Mouse (Mus musculus): ENCODE data around the gene Scimp. TPM values are rescaled to one million over a fixed set of nuclear protein-coding genes. Genes with fewer than 3 reads are reported as not detected.
"Not testable (repeated sequence)": the region's sequence is repeated elsewhere in the genome, so short reads cannot be mapped to it uniquely, and the experiment has no call there.

The Scimp gene
- total RNA-seq, 2 experiments from 2014 or later = 0.99 TPM; not detected in 1

DNA sequence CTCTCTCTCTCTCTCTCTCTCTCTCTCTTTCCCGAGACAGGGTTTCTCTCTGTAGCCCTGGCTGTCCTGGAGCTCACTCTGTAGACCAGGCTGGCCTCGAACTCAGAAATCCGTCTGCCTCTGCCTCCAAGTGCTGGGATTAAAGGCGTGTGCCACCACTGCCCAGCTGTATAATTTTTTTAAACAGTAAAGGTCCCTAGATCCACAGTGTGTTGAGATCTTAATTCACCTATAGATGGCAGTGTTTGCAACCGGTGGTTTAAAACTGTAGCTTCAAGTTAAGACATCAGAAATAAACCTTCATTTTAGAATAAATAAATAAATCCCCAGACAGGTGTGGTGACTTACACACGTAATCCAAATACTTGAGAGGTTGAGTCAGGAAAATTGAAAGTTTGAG is 34.3 kb downstream of the Scimp start:
- peak; percentile 60 for ATAC-seq (replicated peaks; ENCODE audit: low FRiP score, low TSS enrichment, poor library complexity, severe bottlenecking)

DNA sequence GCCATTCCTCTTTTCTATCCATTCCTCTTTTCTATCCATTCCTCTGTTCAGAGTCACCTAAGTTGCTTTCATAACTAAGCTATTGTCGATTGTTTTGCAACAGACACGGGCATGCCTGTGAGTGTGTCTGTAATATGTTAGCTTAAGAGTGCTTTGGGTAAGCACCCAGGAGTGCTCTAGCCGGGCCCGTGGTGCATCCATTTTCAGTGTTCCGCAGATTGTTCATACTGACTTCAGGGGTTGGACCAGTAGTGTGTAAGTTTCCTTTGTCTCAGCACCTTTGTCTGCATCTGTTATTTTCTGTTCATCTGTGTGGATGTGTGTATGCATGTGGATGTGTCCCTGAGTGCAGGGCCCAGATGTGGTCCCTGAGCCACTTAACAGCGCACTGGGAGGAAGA is 34.8 kb downstream of the Scimp start:
- no peak for ATAC-seq (replicated peaks; ENCODE audit: low FRiP score, low TSS enrichment, poor library complexity, severe bottlenecking)

DNA sequence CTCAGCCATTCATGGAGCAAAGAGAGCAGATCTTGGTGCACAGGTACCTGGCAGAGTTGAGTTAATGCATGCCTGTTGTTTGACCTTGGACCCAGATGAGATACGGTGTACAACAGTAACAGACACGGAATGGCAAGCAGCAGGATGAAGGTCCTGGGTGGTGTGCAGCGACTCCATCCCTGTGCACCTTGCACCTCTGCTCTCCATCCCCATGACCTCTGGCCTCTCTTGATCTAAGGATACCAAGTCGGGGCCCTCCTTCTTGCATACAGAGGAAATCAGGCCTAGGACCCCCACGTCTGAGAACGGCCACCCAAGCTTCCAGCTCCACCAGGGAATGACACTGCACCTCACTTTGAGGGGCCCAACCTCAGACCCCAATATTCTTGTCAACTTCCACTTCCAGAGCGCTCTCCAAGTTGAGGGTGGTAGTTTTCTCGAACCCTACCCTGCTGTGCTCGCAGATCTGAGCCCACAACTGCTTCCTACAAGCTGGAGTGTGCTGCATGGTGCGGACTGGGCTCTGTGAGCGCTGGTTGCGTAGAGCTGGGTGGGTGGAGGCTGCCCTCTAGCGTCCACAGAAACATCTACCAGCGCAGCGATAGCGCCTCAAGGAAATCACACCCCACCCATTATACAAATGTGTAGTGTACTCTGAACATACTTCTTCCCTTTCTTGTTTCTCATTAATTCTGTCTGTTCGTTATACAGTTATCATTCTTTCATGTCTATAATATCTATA is 35.4 kb downstream of the Scimp start:
- peak; percentile 92 for ATAC-seq (replicated peaks; ENCODE audit: low FRiP score, low TSS enrichment, poor library complexity, severe bottlenecking)

DNA sequence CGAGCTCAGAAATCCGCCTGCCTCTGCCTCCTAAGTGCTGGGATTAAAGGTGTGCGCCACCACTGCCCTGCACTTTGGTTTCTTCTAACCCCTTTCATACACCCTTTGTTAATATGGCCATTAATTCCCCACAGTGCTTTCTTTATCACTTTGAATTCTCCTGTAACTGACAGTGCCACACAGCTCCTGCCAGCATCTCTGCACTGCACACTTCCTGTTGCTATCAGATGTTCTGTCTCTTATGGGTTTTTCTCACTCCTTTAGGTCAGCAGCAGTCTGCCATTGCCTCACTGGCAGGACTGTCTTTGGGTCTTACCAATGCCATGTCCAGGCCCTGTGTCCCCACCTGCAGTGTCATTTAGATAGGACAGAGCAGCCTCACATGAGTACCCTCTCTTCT is 41.6 kb downstream of the Scimp start:
- ATAC-seq (replicated peaks; ENCODE audit: low FRiP score, low TSS enrichment, poor library complexity, severe bottlenecking) = peak; percentile 77

DNA sequence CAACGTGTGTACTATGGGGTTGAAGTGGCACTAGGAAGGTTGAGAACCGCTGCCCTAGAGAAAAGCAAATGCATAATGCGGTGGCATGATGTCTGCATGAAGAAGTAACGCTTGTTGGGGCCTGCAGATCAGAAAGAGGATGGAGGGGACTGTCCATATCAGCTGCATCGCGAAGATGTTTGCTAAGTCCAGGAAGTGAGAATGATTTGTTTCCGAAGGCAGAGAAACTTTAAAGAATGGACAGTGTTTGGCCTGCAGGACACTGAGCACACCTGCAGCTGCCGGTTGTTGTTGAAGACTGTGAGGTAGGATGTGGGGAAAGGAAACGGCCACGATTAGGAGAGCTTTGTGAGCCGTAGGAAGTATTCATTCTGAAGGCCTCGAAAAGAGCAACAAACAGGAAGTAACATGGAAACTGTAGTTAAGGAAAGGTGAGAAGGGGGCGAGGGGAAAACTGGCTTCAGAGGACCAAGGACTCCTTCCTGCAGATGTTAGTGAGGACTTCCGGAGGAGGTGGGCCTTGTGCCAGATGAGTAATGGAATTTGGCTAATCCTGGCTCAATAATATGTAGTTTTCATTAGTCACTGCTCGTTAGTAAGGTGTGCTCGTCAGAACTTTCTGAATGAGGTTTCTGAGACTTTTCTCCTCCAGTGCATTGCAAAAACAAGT is 46.5 kb downstream of the Scimp start:
- no peak for ATAC-seq (replicated peaks; ENCODE audit: low FRiP score, low TSS enrichment, poor library complexity, severe bottlenecking)

DNA sequence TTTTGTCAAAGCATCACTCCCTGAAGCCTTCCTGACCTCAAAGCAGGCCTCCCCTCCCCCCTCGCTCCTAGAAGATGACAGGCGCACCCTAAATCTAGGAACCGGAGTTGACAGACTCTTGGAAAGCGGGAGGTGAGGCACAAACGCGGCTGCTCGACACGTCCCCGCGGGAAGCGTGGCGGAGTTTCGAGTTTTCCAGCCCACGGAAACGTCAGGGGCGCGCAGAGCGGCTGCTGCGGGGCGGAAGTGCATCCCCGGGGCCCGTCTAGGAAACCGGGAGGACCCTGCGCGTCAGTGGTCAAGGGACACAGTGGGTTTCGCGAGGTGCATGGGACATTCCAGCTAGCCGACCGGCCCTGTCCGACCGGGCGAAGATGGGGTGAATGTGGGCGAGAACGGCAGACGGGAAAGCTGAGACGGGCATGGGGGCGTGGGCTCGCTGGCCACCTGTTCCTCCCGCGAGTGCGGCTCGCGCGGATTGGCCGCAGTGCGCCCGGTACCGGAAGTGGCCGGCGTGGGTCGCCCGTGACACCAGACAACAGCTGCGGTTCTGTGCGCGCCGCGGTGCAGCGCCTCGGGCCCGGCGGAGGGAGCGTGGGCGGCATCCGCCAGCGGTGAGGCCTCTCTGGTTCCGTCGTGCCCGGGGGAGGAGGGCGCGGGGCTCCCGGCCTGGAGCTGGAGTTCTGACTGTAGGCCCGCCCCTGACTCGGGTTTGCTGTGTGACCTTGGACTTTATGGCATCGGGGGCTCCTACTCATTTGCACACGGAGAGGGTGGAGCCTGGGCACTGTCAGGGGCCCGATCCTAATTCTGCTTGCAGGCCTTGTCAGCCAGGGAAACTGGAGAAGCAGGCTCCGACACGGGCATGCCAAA is 48.2 kb downstream of the Scimp start, which contains the start of gene Zfp3:
Gene Zfp3, plus strand, starts transcription at position 274 of the 873 bp plus-strand sequence.
- peak; percentile 75 for ATAC-seq (replicated peaks; ENCODE audit: low FRiP score, low TSS enrichment, poor library complexity, severe bottlenecking)

DNA sequence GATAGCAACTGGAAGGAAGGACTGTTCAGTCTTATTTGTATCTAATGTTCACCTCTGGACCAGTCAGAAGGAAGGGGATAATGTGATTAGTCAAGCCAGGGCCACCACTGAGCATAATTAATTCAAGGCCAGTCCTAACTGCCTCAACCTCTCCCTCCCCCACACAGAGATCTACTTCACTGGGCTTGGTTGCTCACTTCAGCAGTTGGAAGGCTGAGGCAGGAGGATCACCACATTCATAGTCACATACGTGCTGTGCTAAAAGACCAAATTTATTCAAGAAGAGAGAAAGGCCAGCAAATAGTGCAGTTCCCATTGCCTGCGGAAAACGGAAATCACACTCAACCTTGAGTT is 48.8 kb downstream of the Scimp start:
- ATAC-seq (replicated peaks; ENCODE audit: low FRiP score, low TSS enrichment, poor library complexity, severe bottlenecking) = 0 out of 2 replicates have a peak, but pooled peaks have one; percentile 16

DNA sequence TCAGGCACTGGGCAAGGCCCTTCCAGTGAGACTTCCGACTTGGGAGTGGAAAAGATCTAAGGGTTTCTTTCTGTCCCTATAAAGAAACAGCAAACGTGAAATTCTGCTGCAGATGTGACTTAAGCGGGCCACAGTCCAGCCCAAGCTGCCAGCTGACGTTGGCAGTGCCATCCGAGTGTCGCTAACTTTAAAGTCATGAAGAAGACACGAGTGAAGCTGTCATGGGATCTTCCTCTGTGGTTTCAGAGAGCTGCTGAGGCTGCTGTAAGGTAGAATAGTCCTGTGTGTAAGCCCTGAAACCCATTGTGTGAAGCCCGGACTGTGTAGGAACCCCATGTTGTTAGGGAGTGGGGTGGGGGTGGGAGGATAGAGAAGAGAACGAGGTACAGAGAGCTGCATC is 49.7 kb downstream of the Scimp start:
- no peak for ATAC-seq (replicated peaks; ENCODE audit: low FRiP score, low TSS enrichment, poor library complexity, severe bottlenecking)

DNA sequence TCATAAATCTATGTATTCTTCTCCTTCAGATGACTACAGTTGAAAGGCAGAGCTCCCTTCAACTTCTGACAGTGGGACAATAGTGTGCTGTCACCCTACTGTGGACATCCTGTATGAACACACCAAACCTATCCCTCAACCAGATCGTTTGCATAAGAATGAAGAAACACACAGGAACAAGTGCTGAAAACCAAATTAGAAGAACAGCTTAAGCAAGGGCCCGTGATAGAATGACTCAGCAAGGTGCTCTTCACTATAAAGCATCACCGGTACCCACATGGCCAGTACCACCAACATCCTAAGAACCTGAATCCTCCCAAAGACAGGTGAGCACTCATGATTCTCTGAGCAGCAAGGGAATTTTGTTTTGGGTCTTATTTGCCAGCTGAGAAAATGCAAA is 51.9 kb downstream of the Scimp start:
- ATAC-seq (replicated peaks; ENCODE audit: low FRiP score, low TSS enrichment, poor library complexity, severe bottlenecking) = not testable (repeated sequence)

DNA sequence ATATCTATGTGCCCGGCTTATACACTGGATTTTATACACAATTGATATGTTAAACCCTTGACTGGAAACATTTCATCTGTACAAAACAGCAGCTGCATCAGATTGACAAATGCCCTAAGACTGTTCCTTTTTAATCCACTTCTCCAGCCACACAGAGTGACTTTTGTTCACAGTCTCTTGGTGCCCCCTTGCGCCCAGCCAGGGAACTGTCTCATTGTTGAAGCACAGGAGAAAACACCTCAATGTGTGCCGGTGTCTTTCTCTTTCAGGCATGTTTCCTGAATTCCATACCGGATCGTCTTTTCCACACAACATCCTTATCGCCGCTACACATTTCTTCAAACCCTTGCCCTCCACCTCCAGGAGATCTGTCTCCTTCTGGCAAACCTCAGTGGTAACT is 56.7 kb downstream of the Scimp start:
- ATAC-seq (replicated peaks; ENCODE audit: low FRiP score, low TSS enrichment, poor library complexity, severe bottlenecking) = peak; percentile 91

DNA sequence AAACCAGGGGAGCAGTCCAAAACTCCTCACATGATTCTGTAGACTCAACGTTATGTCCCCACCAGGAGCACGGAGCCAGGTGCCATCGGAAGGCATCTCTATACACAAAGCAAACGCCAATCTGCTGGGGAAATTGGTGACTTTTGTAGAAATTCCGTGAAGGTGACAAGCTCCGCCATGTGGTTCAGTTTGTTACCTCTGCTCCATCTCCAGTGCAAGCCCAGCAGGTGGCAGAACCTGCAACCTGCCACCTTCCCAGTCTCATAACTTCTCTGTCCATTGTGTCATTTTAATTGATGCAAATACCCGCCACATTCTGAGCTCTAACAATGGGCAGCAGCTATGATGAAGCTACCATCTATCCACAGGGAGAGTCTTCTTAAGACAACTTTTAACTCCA is 57.4 kb downstream of the Scimp start:
- no peak for ATAC-seq (replicated peaks; ENCODE audit: low FRiP score, low TSS enrichment, poor library complexity, severe bottlenecking)

DNA sequence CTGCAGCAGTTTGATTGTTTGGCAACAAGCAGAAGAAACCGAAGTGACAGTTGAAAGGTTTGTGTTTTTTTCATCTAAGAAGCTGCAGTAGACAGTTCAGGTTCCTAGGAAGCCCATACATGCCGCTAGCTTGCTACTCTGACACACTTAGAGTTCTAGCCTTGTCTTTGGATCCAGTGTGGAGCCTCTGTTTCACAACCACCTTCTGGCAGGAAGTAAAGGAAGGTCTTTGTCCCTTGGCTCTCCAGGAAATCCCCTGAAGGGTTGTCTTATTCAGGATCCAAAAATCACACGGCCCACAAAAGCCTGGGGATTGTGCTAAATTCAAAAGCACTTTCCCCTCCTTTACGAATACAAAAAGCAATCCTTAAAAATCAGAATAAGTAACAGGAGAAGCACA is 57.9 kb downstream of the Scimp start:
- no peak for ATAC-seq (replicated peaks; ENCODE audit: low FRiP score, low TSS enrichment, poor library complexity, severe bottlenecking)

DNA sequence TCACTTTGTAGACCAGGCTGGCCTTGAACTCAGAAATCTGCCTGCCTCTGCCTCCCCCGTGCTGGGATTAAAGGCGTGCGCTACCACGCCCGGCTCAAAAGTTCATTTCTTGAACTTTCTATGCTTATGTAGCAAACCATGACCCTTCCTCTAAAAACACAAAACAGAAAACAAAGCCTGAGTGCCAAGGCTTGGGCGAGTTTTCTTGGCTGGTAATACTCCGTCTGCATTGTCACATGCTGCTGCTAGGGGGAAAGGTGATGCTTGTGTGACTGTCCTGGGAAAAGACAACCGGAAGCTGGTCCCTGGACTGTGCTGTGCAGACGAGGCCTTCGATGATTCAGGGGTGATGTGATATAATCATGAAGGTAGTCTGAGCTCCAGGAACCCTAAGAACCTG is 59.2 kb downstream of the Scimp start:
- no peak for ATAC-seq (replicated peaks; ENCODE audit: low FRiP score, low TSS enrichment, poor library complexity, severe bottlenecking)

DNA sequence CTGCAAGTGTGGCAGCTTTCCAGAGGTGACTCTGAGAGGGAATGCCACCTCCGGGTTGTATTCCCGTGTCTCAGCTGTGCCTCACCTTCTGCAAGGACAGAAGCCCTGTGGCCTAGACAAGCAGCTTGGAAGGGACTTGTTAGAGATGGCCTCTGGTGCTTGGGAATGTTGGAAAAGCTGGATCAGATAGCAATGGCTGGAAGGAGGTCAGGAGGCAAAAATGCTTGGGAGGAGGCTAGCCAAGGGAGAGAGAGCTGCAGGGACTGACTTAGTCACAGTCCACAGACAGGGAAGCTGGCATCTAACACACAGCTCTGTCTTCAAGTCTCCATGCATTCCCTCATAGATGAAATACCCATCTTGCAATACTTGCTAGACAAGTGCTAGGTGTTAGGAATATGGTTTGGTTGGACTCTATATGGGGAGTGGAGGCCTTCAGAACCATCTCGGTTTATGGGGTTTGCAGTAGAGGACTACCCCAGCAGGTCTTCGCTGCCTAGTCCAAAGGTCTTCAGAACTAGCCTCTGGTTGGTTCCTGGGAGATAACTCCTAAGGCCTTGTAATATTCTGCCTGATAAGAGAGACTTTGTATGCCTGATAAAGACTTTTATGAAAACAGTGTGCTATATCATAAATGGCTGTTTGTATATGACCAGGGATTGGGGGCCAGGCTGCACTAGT is 59.9 kb downstream of the Scimp start:
- ATAC-seq (replicated peaks; ENCODE audit: low FRiP score, low TSS enrichment, poor library complexity, severe bottlenecking) = peak; percentile 40; the same call in 1 of the 2 replicates

DNA sequence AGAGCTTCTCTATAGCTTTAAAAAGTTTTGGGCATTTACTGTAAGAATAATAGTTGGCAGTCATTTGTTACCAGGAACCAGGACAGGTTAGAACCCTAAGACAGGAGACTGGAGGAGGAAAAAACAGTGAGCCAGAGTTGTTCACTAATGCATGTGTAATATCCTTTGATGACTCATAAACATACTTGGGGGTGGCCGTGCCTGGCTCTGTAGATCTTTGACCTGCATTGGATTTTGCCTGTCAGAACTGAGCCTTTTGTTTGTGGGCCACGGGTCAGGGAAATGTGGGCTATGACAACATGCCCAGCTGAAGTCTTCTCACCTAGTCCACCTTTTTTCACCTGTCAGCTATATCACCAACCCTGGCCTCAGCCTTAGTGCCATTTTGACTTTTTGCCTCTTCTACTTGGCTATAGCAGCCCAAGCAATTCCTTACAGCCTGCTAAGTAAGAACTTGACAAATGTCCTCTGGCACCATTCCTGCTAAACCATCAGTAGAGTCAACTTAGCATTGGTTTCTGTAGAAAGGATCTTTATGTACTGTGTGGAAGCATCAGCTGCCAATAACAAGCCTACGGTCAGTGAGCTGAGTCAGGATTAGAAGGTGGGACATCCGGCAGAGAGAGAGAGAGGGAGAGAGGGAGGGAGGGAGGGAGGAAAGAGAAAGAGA is 64.4 kb downstream of the Scimp start:
- no peak for ATAC-seq (replicated peaks; ENCODE audit: low FRiP score, low TSS enrichment, poor library complexity, severe bottlenecking)

DNA sequence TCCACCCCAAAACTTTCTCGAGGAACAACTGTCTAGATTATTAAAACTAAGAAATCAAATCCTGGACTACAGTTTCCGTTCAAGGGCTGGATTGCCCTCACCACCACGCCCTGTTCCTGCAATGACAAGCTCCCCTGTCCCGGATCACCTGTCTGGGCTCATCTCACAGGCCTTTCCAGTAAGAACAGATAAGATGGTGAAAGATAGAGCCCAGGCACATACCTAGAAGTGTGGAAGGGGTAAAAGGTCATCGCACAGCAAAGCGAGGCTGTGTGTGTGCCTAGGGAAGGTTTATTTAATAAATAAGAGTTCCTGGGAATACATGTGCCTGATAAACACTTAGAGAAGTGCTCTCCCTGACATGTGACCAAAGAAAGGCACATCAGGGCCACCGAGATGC is 66.8 kb downstream of the Scimp start:
- ATAC-seq (replicated peaks; ENCODE audit: low FRiP score, low TSS enrichment, poor library complexity, severe bottlenecking) = no peak

DNA sequence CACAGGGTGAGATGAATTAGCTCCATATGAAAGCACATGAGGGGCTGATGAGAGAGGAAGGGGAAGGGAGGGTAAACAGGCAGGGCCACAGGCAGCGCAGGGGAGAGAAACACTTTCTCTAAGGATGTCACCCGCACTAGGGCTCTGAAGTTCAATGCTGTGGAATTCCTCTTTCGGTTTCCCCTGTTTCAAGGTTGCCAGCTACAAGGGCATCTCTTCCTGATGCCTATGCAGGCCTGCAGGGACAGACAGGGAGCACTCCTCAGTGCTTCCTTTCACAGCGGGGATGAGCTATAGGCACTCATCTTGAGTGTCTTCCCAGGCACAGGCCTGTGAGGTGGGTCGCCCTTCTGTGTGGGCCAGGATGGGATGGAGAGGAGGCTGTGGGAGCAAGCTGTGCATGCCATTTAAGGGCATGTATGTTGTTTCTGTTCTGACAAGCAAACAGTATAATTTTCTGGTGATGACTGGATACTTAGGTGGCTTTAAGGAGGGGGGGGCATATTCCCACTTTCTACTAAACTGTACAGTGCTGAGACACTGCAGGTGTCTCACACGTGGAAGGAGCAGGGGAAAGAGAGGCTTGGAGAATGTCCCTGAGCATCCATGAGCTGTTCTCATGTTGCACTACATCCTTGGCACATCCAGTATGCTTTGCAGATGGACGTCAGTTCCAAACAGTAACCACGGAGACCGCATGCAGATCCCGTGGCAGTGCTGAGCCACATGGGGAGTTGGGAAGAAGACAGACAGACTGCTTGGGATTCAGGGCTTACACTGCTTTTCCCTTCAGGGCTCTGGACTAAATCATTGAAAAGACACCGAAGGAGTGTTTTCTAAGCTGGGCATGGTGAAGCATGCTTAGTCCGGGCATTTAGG is 69.6 kb downstream of the Scimp start:
- ATAC-seq (replicated peaks; ENCODE audit: low FRiP score, low TSS enrichment, poor library complexity, severe bottlenecking) = no peak

DNA sequence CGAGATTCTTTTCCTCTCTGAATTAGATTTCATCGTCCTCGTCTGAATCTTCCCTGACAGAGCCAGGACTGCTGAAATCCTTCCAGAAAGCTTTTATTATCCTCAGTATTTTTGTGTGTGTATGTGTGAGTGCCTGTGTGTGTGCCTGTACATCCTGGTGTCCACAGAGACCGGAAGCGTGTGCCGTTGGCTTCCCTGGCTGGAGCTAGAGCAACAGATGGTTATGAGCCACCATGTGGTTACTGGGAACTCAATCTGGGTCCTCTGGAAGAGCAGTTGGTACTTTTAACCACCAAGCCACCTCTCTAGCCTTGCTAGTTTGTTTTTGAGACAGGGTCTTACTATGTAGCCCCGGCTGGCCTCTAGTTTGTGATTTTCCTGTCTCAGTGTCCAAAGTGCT is 70.3 kb downstream of the Scimp start:
- ATAC-seq (replicated peaks; ENCODE audit: low FRiP score, low TSS enrichment, poor library complexity, severe bottlenecking) = no peak

All from megakaryocyte-erythroid progenitor cell, adult 5-6 weeks (primary cell).